Mouse (Mus musculus) midbrain, embryonic 14.5 days (tissue): Measurements from ENCODE around the gene March2. TPM values are rescaled to one million over a fixed set of nuclear protein-coding genes. Genes with fewer than 3 reads are reported as not detected.

Source experiments
- ATAC-seq: fragments of 200-750 bp; cut with Nextera tagmentation; 2 replicates; pipeline ENCODE4 v1.8.0; 2017; ENCODE audit warnings: moderate number of reproducible peaks, moderate library complexity; ENCODE audit not compliant: low FRiP score, low TSS enrichment
- DNase-seq: peaks from one replicate; pipeline ENCODE4 v3.0.0-alpha.2; 2015
- H3K27ac ChIP-seq: fragments of 300-500 bp; sonication (generic); replicated peaks from 2 replicates; pipeline ENCODE4 v1.5.1; 2014; ENCODE audit warnings: mild to moderate bottlenecking, low read depth, low read length, moderate library complexity
- H3K27me3 ChIP-seq: fragments of 300-500 bp; sonication (generic); 2 replicates; pipeline ENCODE4 v1.6.1; 2014; ENCODE audit warnings: low read length, control low read depth, mixed read lengths; ENCODE audit not compliant: control insufficient read depth, insufficient read depth
- H3K36me3 ChIP-seq: fragments of 300-500 bp; sonication (generic); 2 replicates; pipeline ENCODE4 v1.6.1; 2014; ENCODE audit warnings: low read length, control low read depth; ENCODE audit not compliant: control insufficient read depth, insufficient read depth
- H3K4me1 ChIP-seq: fragments of 300-500 bp; sonication (generic); 2 replicates; pipeline ENCODE4 v1.6.1; 2014; ENCODE audit warnings: mild to moderate bottlenecking, antibody characterized with exemption, low read length, control low read depth; ENCODE audit not compliant: control insufficient read depth, insufficient read depth
- H3K4me2 ChIP-seq: fragments of 300-500 bp; sonication (generic); 2 replicates; pipeline ENCODE4 v1.6.1; 2014; ENCODE audit warnings: mild to moderate bottlenecking, low read length, moderate library complexity
- H3K4me3 ChIP-seq: fragments of 300-500 bp; sonication (generic); replicated peaks from 2 replicates; pipeline ENCODE4 v1.5.1; 2014; ENCODE audit warnings: low read depth, low read length
- H3K9ac ChIP-seq: fragments of 300-500 bp; sonication (generic); replicated peaks from 2 replicates; pipeline ENCODE4 v1.6.1; 2014; ENCODE audit warnings: mild to moderate bottlenecking, low read length, moderate library complexity
- H3K9me3 ChIP-seq: fragments of 300-500 bp; sonication (generic); 2 replicates; pipeline ENCODE4 v1.6.1; 2016; ENCODE audit warnings: low read length, control low read depth, mixed read lengths; ENCODE audit not compliant: control insufficient read depth
- WGBS: fragments of 180-500 bp; shearing (Covaris S2); extraction: QIAGEN DNeasy Blood & Tissue Kit; methylation state at CpG from one replicate; pipeline ENCODE4 v1.1.7; 2014; 5-methylcytosine and 5-hydroxymethylcytosine counted together
- polyA plus RNA-seq: library from polyadenylated mRNA; unstranded; fragments of >200 nt; fragmentation: Nextera tagmentation; extraction: Ambion mirVana; gene quantifications from 2 replicates; pipeline ENCODE4 v1.2.1, GENCODE M21; 2014

March2 gene
- polyA plus RNA-seq, 1 experiment from 2014 or later = 62.6 TPM

- no peaks in the 10 kb centered on the region for H3K27me3 ChIP-seq
- H3K9ac ChIP-seq = no peak overlapping the region
- no peak overlapping the region for H3K27ac ChIP-seq
- no peaks in the 10 kb centered on the region for H3K9me3 ChIP-seq
- no peak overlapping the region for H3K4me2 ChIP-seq
- 81% methylated on average over 3 of the region's 3 CpGs for WGBS
- DNase-seq (no peak), ATAC-seq (no peak)
- H3K4me1 ChIP-seq = no peaks in the 10 kb centered on the region
- H3K4me3 ChIP-seq = no peak overlapping the region
- peaks cover 34% of the 10 kb centered on the region for H3K36me3 ChIP-seq
Observed at GRCm38 (mm10) chr17:33709834-33710233, 8.6 kb downstream of the March2 start.

- no peak overlapping the region for H3K4me2 ChIP-seq
- H3K27me3 ChIP-seq = no peaks in the 10 kb centered on the region
- H3K4me1 ChIP-seq = no peaks in the 10 kb centered on the region
- WGBS = 92% methylated on average over 9 of the region's 9 CpGs
- no peak for ATAC-seq
- no peak for DNase-seq
- no peak overlapping the region for H3K4me3 ChIP-seq
- no peak overlapping the region for H3K9ac ChIP-seq
- H3K27ac ChIP-seq = no peak overlapping the region
- H3K36me3 ChIP-seq = peaks cover 45% of the 10 kb centered on the region
- no peaks in the 10 kb centered on the region for H3K9me3 ChIP-seq
Observed at GRCm38 (mm10) chr17:33703091-33703490, 15.4 kb downstream of the March2 start.

- no peaks in the 10 kb centered on the region for H3K4me1 ChIP-seq
- DNase-seq (no peak), ATAC-seq (no peak)
- H3K27me3 ChIP-seq = no peaks in the 10 kb centered on the region
- 87% methylated on average over 1 of the region's 1 CpGs for WGBS
- no peak overlapping the region for H3K4me2 ChIP-seq
- no peak overlapping the region for H3K9ac ChIP-seq
- no peaks in the 10 kb centered on the region for H3K9me3 ChIP-seq
- peaks cover 48% of the 10 kb centered on the region for H3K36me3 ChIP-seq
- no peak overlapping the region for H3K27ac ChIP-seq
- no peak overlapping the region for H3K4me3 ChIP-seq
Observed at GRCm38 (mm10) chr17:33702178-33702577, 16.3 kb downstream of the March2 start.

GRCm38 (mm10) chr17:33695471-33695870 is 23.0 kb downstream of the March2 start:
- Histone ChIP-seq H3K4me3 (no peak overlapping the region), H3K27me3 (no peaks in the 10 kb centered on the region), H3K27ac (no peak overlapping the region), H3K4me2 (no peak overlapping the region), H3K36me3 (peaks cover 59% of the 10 kb centered on the region), H3K4me1 (no peaks in the 10 kb centered on the region), H3K9me3 (no peaks in the 10 kb centered on the region), H3K9ac (no peak overlapping the region)
- DNase-seq (no peak), ATAC-seq (no peak)
- WGBS = 88% methylated on average over 1 of the region's 1 CpGs

- Histone ChIP-seq H3K36me3 (peaks cover 9% of the 10 kb centered on the region), H3K27ac (peak within 1 kb of the TSS; percentile 96), H3K4me3 (peak within 1 kb of the TSS; percentile 72), H3K4me2 (peak within 1 kb of the TSS; percentile 77), H3K9me3 (no peaks in the 10 kb centered on the region), H3K4me1 (peaks cover 31% of the 10 kb centered on the region), H3K27me3 (no peaks in the 10 kb centered on the region), H3K9ac (peak within 1 kb of the TSS; percentile 97; the same call in 1 of the 2 replicates)
- no peak for ATAC-seq
- no peak for DNase-seq
- WGBS = 91% methylated on average over 1 of the region's 1 CpGs
Observed at GRCm38 (mm10) chr17:33686760-33687159, 31.7 kb downstream of the March2 start, which contains the start of gene Hnrnpm. TSS of gene Hnrnpm (minus strand) at chr17:33686860.

GRCm38 (mm10) chr17:33685249-33685653 is 33.2 kb downstream of the March2 start:
- no peaks in the 10 kb centered on the region for H3K9me3 ChIP-seq
- H3K4me1 ChIP-seq = peaks cover 43% of the 10 kb centered on the region
- peak overlapping the region; percentile 96 for H3K27ac ChIP-seq
- no peaks in the 10 kb centered on the region for H3K27me3 ChIP-seq
- H3K9ac ChIP-seq = peak overlapping the region; percentile 97
- 0 out of 2 replicates have a peak, but pooled peaks cover 4% of the 10 kb centered on the region for H3K36me3 ChIP-seq
- peak overlapping the region; percentile 72 for H3K4me3 ChIP-seq
- peak; percentile 98 for DNase-seq
- H3K4me2 ChIP-seq = peak overlapping the region; percentile 77
- ATAC-seq = peak; percentile 97
- under 1% methylated on average over 42 of the region's 42 CpGs for WGBS

- DNase-seq = peak; percentile 86
- Histone ChIP-seq H3K36me3 (0 out of 2 replicates have a peak, but pooled peaks cover 4% of the 10 kb centered on the region), H3K4me3 (peak overlapping the region; percentile 72), H3K4me1 (peaks cover 43% of the 10 kb centered on the region), H3K4me2 (peak overlapping the region; percentile 77), H3K27ac (peak overlapping the region; percentile 96), H3K27me3 (no peaks in the 10 kb centered on the region), H3K9me3 (no peaks in the 10 kb centered on the region), H3K9ac (peak overlapping the region; percentile 97)
- ATAC-seq = peak; percentile 84
- WGBS = 0% methylated on average over 42 of the region's 44 CpGs
Observed at GRCm38 (mm10) chr17:33684671-33685231, 33.7 kb downstream of the March2 start.

- DNase-seq (no peak), ATAC-seq (no peak)
- Histone ChIP-seq H3K36me3 (peaks cover 10% of the 10 kb centered on the region; the same call in 1 of the 2 replicates), H3K4me3 (0 out of 2 replicates have a peak overlapping the region, but pooled peaks have one; percentile 7), H3K4me2 (peak overlapping the region; percentile 77), H3K27ac (no peak overlapping the region), H3K27me3 (no peaks in the 10 kb centered on the region), H3K9me3 (no peaks in the 10 kb centered on the region), H3K4me1 (peaks cover 43% of the 10 kb centered on the region), H3K9ac (no peak overlapping the region)
Observed at GRCm38 (mm10) chr17:33681767-33682166, 36.7 kb downstream of the March2 start.

- Histone ChIP-seq H3K4me2 (no peak overlapping the region), H3K36me3 (peaks cover 24% of the 10 kb centered on the region), H3K4me3 (no peak overlapping the region), H3K4me1 (peaks cover 32% of the 10 kb centered on the region), H3K27ac (no peak overlapping the region), H3K9ac (no peak overlapping the region), H3K9me3 (no peaks in the 10 kb centered on the region), H3K27me3 (no peaks in the 10 kb centered on the region)
- no peak for DNase-seq
- no peak for ATAC-seq
Observed at GRCm38 (mm10) chr17:33678771-33679170, 39.7 kb downstream of the March2 start.
